Mouse (Mus musculus) adrenal gland, postnatal 14 days (tissue): ENCODE measurements around the gene Ctbp2. TPM values are rescaled to one million over a fixed set of nuclear protein-coding genes. Genes with fewer than 3 reads are reported as not detected.
"Not testable (repeated sequence)": the region's sequence is repeated elsewhere in the genome, so short reads cannot be mapped to it uniquely, and the experiment has no call there.

Experiments
- DNase-seq: peaks from one replicate; pipeline ENCODE4 v3.0.0; 2021; ENCODE audit warnings: mixed read lengths
- total RNA-seq: library from RNA; stranded (reverse); gene quantifications from 2 replicates; pipeline ENCODE4 v1.2.3, GENCODE M21; 2021

Gene Ctbp2
- total RNA-seq, 1 experiment from 2014 or later = 63.2 TPM

- no peak for DNase-seq
Observed at GRCm38 (mm10) chr7:133121080-133121607, 3.0 kb downstream of the Ctbp2 start.

GRCm38 (mm10) chr7:133120221-133120751 is 3.9 kb downstream of the Ctbp2 start:
- DNase-seq = no peak

DNA sequence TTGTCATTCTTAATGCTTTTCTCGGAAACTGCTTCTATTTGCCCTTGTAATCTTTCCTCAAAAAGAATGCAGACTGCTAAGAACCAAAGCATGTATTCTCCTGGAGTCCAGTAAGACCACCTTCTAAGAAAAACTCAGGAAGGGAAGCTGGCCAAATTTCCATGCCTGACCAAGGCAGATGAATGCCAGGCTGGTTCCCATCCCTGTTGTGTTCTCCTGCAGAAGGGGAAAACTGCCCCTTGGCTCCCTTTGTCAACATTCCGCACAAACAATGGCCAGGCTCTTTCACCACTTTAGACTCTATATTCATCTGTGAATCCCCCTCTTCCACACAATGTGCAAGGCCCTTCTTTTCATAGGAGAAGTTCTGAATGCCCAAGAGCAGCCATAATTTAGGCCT is 6.3 kb downstream of the Ctbp2 start:
- no peak for DNase-seq

GRCm38 (mm10) chr7:133116542-133116941 is 7.6 kb downstream of the Ctbp2 start:
- DNase-seq = no peak

- peak; percentile 49 for DNase-seq
Observed at GRCm38 (mm10) chr7:133115886-133116285, 8.3 kb downstream of the Ctbp2 start.

- peak; percentile 57 for DNase-seq
Observed at GRCm38 (mm10) chr7:133114847-133115470, 9.2 kb downstream of the Ctbp2 start.

DNA sequence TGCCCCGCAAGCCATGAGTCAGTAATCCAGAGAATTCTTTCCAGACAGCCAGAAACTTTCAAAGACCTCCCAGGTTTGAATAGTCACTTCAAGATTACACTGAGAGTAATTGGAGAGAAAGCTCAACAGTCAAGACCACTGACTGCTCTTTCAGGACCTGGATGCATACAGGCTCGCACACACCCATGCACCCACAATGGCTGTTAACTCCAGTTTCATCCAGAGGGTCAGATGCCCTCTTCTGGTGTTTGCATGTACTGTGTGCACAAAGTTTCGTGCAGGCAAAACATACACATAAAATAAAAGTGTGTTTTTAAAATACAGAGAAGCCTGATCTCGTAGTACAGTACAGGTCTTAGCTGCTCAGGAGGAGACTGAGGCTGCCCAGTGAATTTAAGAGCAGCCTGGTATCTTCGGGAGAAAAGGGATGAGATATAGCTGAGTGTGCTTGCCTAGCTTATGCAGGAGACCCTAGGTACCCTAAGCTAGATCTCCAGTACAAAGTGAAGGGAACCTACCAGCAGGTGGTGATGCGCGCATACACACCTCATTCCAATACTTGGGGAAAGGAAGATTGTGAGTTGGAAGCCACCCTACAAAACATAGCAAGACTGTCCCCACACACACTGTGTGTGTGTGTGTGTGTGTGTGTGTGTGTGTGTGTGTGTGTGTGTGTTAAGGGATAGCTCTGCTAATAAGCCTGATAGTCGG is 10.8 kb downstream of the Ctbp2 start:
- no peak for DNase-seq

DNA sequence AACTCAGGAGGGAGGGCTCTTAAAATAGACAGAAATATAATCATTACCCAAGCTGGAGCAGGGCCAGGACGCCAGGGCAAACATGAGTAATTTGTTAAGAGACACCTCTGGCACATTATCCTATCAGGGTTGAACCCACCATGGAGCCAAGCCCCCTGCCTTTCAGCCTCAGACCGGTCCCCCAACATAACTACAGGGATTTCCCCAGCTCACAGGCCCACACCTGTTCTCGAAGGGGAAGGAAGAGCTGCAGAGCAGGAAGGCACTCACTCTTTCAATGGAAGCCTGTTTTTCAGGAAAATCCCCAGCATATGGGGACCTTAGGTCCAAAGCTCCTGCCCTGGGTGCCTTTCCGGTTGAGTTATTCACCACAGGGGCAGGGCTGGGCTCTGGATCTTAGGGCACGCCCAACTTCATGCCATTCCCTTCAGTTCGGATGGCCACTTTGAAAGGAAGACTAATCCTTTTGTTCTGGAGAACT is 11.8 kb downstream of the Ctbp2 start:
- DNase-seq = no peak

DNA sequence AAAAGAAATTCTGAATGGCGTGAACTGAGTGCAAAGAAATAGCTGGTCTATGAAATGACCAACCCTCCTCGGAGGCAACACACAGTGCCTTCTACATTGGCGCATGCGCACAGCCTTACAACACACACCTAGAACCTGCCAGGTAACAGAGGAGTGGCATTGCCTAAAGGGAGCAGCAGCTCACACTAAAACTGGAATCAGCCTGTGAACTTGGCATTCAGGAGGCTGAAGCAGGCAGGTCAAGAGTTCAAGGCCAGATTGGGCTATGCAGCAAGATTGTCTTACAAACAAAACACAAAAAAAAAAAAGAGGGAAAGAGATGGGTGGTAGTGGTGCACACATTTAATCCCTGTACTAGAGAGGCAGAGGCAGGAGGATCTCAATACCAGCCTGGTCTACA is 14.7 kb downstream of the Ctbp2 start:
- peak; percentile 34 for DNase-seq

DNA sequence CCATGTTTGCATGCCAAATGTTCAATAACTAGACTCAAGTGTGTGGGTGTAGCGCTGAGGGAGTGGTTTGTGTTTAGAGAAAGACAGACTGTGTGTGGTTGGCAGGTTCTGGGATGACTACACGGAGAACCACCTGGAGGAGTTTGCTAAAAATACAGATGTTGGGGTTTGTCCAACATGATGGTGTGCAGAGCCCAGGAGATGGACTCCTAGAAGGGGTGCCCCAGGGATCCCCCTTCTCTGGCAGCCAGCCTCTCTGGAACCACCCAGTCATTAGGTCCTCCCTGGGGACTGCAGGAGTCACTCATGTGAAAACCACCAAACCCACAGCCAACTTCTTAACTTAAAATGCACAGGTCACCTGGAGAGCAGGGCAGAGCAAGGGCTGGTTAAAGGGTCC is 15.5 kb downstream of the Ctbp2 start:
- DNase-seq = no peak

- DNase-seq = no peak
Observed at GRCm38 (mm10) chr7:133102578-133102977, 21.6 kb downstream of the Ctbp2 start.

DNA sequence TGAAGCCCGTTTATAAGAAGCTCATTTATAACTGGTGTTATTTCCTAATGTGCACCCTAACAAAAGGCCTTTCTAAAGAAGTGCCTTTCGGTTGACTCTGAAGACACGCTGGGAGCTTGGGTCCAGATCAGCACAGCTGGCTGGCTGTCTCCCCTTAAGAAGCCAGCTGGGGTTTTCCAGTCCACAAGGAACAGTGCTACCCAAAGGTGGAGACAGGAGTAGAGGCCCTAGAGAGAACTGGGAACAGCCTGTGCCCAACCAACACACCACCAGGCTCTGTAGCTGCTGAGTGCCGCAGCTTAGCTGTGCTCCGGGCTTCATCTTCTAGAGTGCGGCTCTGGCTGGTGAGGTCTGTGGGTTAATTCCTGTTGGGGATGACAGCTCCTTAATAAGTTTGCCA is 23.1 kb downstream of the Ctbp2 start:
- DNase-seq = no peak

- DNase-seq = no peak
Observed at GRCm38 (mm10) chr7:133100178-133100577, 24.0 kb downstream of the Ctbp2 start.

DNA sequence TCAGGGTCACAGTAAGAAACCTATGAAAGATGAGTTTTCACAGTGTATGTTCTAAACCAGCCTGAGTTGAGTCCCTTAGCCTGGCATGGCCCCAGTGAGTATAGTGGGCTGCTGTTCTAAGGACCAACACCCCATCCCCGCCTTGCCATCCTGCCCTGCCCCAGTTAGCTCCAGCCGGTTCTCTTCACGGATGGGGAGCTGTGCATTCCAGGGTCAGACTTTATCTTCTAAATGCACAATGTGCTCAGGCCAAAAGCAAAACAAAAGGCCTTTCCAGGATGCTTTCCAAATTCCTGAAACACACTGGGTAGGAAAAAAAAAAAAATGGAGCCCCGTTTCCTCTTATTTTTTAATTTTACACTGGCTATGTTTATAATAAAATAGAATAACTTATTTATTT is 24.9 kb downstream of the Ctbp2 start:
- DNase-seq = peak; percentile 29

GRCm38 (mm10) chr7:133098118-133098793 is 25.9 kb downstream of the Ctbp2 start:
- DNase-seq = peak; percentile 63

- DNase-seq = not testable (repeated sequence)
Observed at GRCm38 (mm10) chr7:133095610-133096009, 28.5 kb downstream of the Ctbp2 start.

GRCm38 (mm10) chr7:133094711-133095495 is 29.3 kb downstream of the Ctbp2 start:
- no peak for DNase-seq

- no peak for DNase-seq
Observed at GRCm38 (mm10) chr7:133094161-133094560, 30.0 kb downstream of the Ctbp2 start.

GRCm38 (mm10) chr7:133093731-133094130 is 30.4 kb downstream of the Ctbp2 start:
- DNase-seq = no peak

- DNase-seq = no peak
Observed at GRCm38 (mm10) chr7:133090641-133091040, 33.5 kb downstream of the Ctbp2 start.

DNA sequence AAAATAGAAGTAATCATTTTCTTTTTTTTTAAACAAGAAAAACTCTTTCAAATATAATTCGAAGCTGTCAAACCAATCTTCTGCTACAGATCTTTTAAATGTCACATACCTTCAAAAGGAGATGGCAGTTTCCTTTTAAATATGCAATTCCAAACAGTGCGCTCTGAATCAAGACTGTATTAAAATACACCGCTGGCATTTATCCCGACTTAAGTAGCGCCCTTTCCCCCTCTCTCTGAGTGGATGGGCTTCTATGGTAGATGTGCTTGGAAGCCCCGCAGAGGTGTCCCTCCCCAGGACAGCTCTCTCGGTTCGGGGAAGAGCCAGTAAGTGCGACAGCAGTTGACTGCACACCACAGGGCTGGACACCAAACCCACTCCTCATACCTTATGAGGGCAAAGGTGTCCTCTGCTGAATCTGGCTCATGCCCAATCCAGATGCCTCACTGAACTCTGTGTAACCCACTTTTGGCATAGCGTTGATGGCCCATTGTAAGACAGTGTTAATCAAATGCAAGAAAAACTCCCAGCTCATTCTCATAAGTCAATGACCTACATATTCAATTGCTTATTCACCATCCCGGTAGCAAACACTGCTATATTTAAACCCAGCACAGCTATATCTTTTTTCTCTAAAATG is 34.4 kb downstream of the Ctbp2 start:
- DNase-seq = no peak
